Mouse (Mus musculus): ENCODE data around the gene Trim38. TPM values are rescaled to one million over a fixed set of nuclear protein-coding genes. Genes with fewer than 3 reads are reported as not detected.

Trim38 gene
- polyA plus RNA-seq, 1 experiment = not detected

- TF ChIP-seq MYOG (IDR thresholded peaks at IDR 0.05; ENCODE audit: control insufficient read depth in 1 of 3, insufficient read depth in 1 of 3, insufficient read length in 2 of 3, low read depth in 2 of 3) = no peak
- no peak for TF ChIP-seq REST (IDR thresholded peaks at IDR 0.05; ENCODE audit: insufficient read depth, insufficient read length)
- TF ChIP-seq SRF (IDR thresholded peaks at IDR 0.05; ENCODE audit: control insufficient read depth, insufficient read length, low read depth) = no peak
- no peak for TF ChIP-seq E2F4 (IDR thresholded peaks at IDR 0.05; ENCODE audit: insufficient read depth)
- TF ChIP-seq MAX (IDR thresholded peaks at IDR 0.05; ENCODE audit: low read depth) = no peak
- TF ChIP-seq POLR2A (IDR thresholded peaks at IDR 0.05; ENCODE audit: insufficient read length, low read depth) = no peak
- no peak overlapping the region for H3ac ChIP-seq (ENCODE audit: control insufficient read depth, insufficient read length)
- no peak overlapping the region for H3K4me2 ChIP-seq (ENCODE audit: low read depth)
- no peaks in the 10 kb centered on the region for H3K79me2 ChIP-seq (ENCODE audit: control insufficient read depth, insufficient read depth)
- H3K27me3 ChIP-seq (ENCODE audit: control insufficient read depth, insufficient read depth, insufficient read length) = no peaks in the 10 kb centered on the region
- H3K36me3 ChIP-seq (ENCODE audit: control insufficient read depth, insufficient read depth) = no peaks in the 10 kb centered on the region
- no peak overlapping the region for H3K4me3 ChIP-seq
Observed at GRCm38 (mm10) chr13:23766772-23767171, 2.9 kb upstream of the Trim38 start.

GRCm38 (mm10) chr13:23768834-23769397 lies 797 bp upstream of the Trim38 start:
- Histone ChIP-seq H3K79me2 (ENCODE audit: control insufficient read depth, insufficient read depth) (no peaks in the 10 kb centered on the region), H3K4me2 (ENCODE audit: low read depth) (no peak overlapping the region), H3K27me3 (ENCODE audit: control insufficient read depth, insufficient read depth, insufficient read length) (no peaks in the 10 kb centered on the region), H3ac (ENCODE audit: control insufficient read depth, insufficient read length) (no peak overlapping the region), H3K36me3 (ENCODE audit: control insufficient read depth, insufficient read depth) (no peaks in the 10 kb centered on the region), H3K4me3 (no peak overlapping the region)
- TF ChIP-seq MYOG (IDR thresholded peaks at IDR 0.05; ENCODE audit: control insufficient read depth in 1 of 3, insufficient read depth in 1 of 3, insufficient read length in 2 of 3, low read depth in 2 of 3) = no peak
- TF ChIP-seq MAX (IDR thresholded peaks at IDR 0.05; ENCODE audit: low read depth) = no peak
- TF ChIP-seq TCF3 (IDR thresholded peaks at IDR 0.05; ENCODE audit: insufficient read length, low read depth) = no peak
- TF ChIP-seq USF1 (IDR thresholded peaks at IDR 0.05; ENCODE audit: low read depth) = no peak
- TF ChIP-seq TCF12 (IDR thresholded peaks at IDR 0.05; ENCODE audit: insufficient read depth, poor library complexity, severe bottlenecking) = no peak
- no peak for TF ChIP-seq POLR2A (IDR thresholded peaks at IDR 0.05; ENCODE audit: insufficient read length, low read depth)
- TF ChIP-seq SRF (IDR thresholded peaks at IDR 0.05; ENCODE audit: control insufficient read depth, insufficient read length, low read depth) = no peak
- no peak for TF ChIP-seq MYOD1 (IDR thresholded peaks at IDR 0.05; ENCODE audit: control insufficient read depth in 1 of 3, insufficient read length in 2 of 3, low read depth in 2 of 3)
- TF ChIP-seq CEBPB (IDR thresholded peaks at IDR 0.05; ENCODE audit: insufficient read depth, poor library complexity, severe bottlenecking) = no peak
- TF ChIP-seq E2F4 (IDR thresholded peaks at IDR 0.05; ENCODE audit: insufficient read depth) = no peak
- TF ChIP-seq POLR2AphosphoS2 (IDR thresholded peaks at IDR 0.05; ENCODE audit: insufficient read length, low read depth) = no peak

GRCm38 (mm10) chr13:23772561-23773313 lies 3.0 kb downstream of the Trim38 start:
- Histone ChIP-seq H3K27me3 (ENCODE audit: control insufficient read depth, insufficient read depth, insufficient read length) (no peaks in the 10 kb centered on the region), H3K79me2 (ENCODE audit: control insufficient read depth, insufficient read depth) (no peaks in the 10 kb centered on the region), H3ac (ENCODE audit: control insufficient read depth, insufficient read length) (no peak overlapping the region), H3K4me3 (no peak overlapping the region), H3K4me2 (ENCODE audit: low read depth) (no peak overlapping the region), H3K36me3 (ENCODE audit: control insufficient read depth, insufficient read depth) (no peaks in the 10 kb centered on the region)
- TF ChIP-seq MYOG (IDR thresholded peaks at IDR 0.05; ENCODE audit: control insufficient read depth in 1 of 3, insufficient read depth in 1 of 3, insufficient read length in 2 of 3, low read depth in 2 of 3) (no peak), MAX (IDR thresholded peaks at IDR 0.05; ENCODE audit: low read depth) (no peak), TCF3 (IDR thresholded peaks at IDR 0.05; ENCODE audit: insufficient read length, low read depth) (no peak), SRF (IDR thresholded peaks at IDR 0.05; ENCODE audit: control insufficient read depth, insufficient read length, low read depth) (no peak), REST (IDR thresholded peaks at IDR 0.05; ENCODE audit: insufficient read depth, insufficient read length) (no peak), POLR2A (IDR thresholded peaks at IDR 0.05; ENCODE audit: insufficient read length, low read depth) (no peak), USF1 (IDR thresholded peaks at IDR 0.05; ENCODE audit: low read depth) (no peak), TCF12 (IDR thresholded peaks at IDR 0.05; ENCODE audit: insufficient read depth, poor library complexity, severe bottlenecking) (no peak), E2F4 (IDR thresholded peaks at IDR 0.05; ENCODE audit: insufficient read depth) (no peak), MYOD1 (IDR thresholded peaks at IDR 0.05; ENCODE audit: control insufficient read depth in 1 of 3, insufficient read length in 2 of 3, low read depth in 2 of 3) (no peak), POLR2AphosphoS2 (IDR thresholded peaks at IDR 0.05; ENCODE audit: insufficient read length, low read depth) (no peak), CEBPB (IDR thresholded peaks at IDR 0.05; ENCODE audit: insufficient read depth, poor library complexity, severe bottlenecking) (no peak)

DNA sequence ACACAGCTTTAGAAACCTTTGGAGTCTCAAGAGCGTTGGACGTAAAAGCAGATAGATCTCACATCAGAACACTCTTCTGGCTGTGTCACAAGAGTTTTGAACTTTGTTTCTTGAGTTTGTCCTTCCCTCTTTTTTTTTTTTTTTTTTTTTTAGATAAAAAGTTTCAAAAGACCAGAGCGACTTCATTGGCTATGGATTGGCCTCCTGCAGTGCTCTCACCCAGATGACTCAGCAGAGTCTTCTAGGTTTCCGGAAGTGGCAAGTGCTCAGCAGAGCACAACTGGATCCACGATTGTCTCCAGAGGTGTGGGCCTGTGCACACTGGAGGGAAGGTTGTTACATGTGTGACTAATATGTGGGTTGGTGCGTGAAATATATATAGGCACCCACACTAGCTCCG lies 8.6 kb downstream of the Trim38 start:
- TF ChIP-seq POLR2AphosphoS2 (IDR thresholded peaks at IDR 0.05; ENCODE audit: insufficient read length, low read depth) (no peak), E2F4 (IDR thresholded peaks at IDR 0.05; ENCODE audit: insufficient read depth) (no peak), REST (IDR thresholded peaks at IDR 0.05; ENCODE audit: insufficient read depth, insufficient read length) (no peak), MYOD1 (IDR thresholded peaks at IDR 0.05; ENCODE audit: control insufficient read depth in 1 of 3, insufficient read length in 2 of 3, low read depth in 2 of 3) (no peak), TCF12 (IDR thresholded peaks at IDR 0.05; ENCODE audit: insufficient read depth, poor library complexity, severe bottlenecking) (no peak)
- no peaks in the 10 kb centered on the region for H3K79me2 ChIP-seq (ENCODE audit: control insufficient read depth, insufficient read depth)

DNA sequence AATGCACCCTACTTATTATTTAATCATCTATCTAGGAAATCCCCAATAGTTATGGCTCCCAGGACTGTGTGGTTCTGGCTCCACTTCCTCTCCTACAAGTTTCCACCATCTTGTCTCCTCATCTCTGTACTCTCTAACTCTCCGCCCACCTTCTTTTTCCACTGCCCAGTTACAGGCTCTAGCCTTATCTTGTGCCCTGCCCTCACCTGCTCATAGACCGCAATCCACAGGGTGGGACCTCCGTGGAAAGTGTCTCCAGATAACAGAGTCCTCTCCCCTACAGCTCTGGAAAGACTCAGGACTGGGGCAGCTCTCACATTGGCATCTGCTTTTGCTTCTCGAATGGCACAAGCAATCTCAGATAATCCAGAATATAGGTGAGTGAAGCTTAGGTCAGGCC lies 9.3 kb downstream of the Trim38 start:
- no peaks in the 10 kb centered on the region for H3K79me2 ChIP-seq (ENCODE audit: control insufficient read depth, insufficient read depth)
- H3K36me3 ChIP-seq (ENCODE audit: control insufficient read depth, insufficient read depth) = no peaks in the 10 kb centered on the region
- no peak overlapping the region for H3K4me3 ChIP-seq
- no peak overlapping the region for H3ac ChIP-seq (ENCODE audit: control insufficient read depth, insufficient read length)
- no peak for TF ChIP-seq E2F4 (IDR thresholded peaks at IDR 0.05; ENCODE audit: insufficient read depth)
- H3K27me3 ChIP-seq (ENCODE audit: control insufficient read depth, insufficient read depth, insufficient read length) = no peaks in the 10 kb centered on the region
- no peak overlapping the region for H3K4me2 ChIP-seq (ENCODE audit: low read depth)

More for the DNA sequence above, 8.6 kb downstream of the Trim38 start:
- no peaks in the 10 kb centered on the region for H3K27me3 ChIP-seq (ENCODE audit: control insufficient read depth, insufficient read depth, insufficient read length)
- H3K4me2 ChIP-seq (ENCODE audit: low read depth) = no peak overlapping the region
- no peak overlapping the region for H3K4me3 ChIP-seq
- no peak overlapping the region for H3ac ChIP-seq (ENCODE audit: control insufficient read depth, insufficient read length)
- no peaks in the 10 kb centered on the region for H3K36me3 ChIP-seq (ENCODE audit: control insufficient read depth, insufficient read depth)

Data from myocyte (in vitro differentiated cells).